Mouse (Mus musculus) limb, embryonic 15.5 days (tissue): Measurements from ENCODE around the gene Zfp65. TPM values are rescaled to one million over a fixed set of nuclear protein-coding genes. Genes with fewer than 3 reads are reported as not detected.
"Not testable (repeated sequence)": the region's sequence is repeated elsewhere in the genome, so short reads cannot be mapped to it uniquely, and the experiment has no call there.

Source experiments
- ATAC-seq: fragments of 200-750 bp; cut with Nextera tagmentation; 2 replicates; pipeline ENCODE4 v1.8.0; 2017; ENCODE audit warnings: low read depth, moderate TSS enrichment; ENCODE audit not compliant: insufficient number of reproducible peaks, low FRiP score, low TSS enrichment
- H3K27ac ChIP-seq: fragments of 300-500 bp; sonication (generic); 2 replicates; pipeline ENCODE4 v1.5.1; 2015; ENCODE audit warnings: moderate library complexity, mild to moderate bottlenecking, inconsistent platforms
- H3K27me3 ChIP-seq: fragments of 300-500 bp; sonication (generic); 2 replicates; pipeline ENCODE4 v1.6.1; 2015; ENCODE audit warnings: inconsistent platforms
- H3K36me3 ChIP-seq: fragments of 300-500 bp; sonication (generic); 2 replicates; pipeline ENCODE4 v1.6.1; 2015; ENCODE audit warnings: inconsistent platforms
- H3K4me1 ChIP-seq: fragments of 300-500 bp; sonication (generic); 2 replicates; pipeline ENCODE4 v1.6.1; 2015; ENCODE audit warnings: inconsistent platforms
- H3K4me2 ChIP-seq: fragments of 300-500 bp; sonication (generic); 2 replicates; pipeline ENCODE4 v1.6.1; 2015; ENCODE audit warnings: mild to moderate bottlenecking, inconsistent platforms
- H3K4me3 ChIP-seq: fragments of 300-500 bp; sonication (generic); 2 replicates; pipeline ENCODE4 v1.5.1; 2015; ENCODE audit warnings: mild to moderate bottlenecking, inconsistent platforms
- H3K9ac ChIP-seq: fragments of 300-500 bp; sonication (generic); 2 replicates; pipeline ENCODE4 v1.6.1; 2015; ENCODE audit warnings: inconsistent platforms
- H3K9me3 ChIP-seq: fragments of 300-500 bp; sonication (generic); 2 replicates; pipeline ENCODE4 v1.6.1; 2016; ENCODE audit warnings: inconsistent platforms
- WGBS: fragments of 180-500 bp; shearing (Covaris S2); methylation state at CpG from one replicate; pipeline ENCODE4 v1.1.7; 2015; 5-methylcytosine and 5-hydroxymethylcytosine counted together
- polyA plus RNA-seq: library from polyadenylated mRNA; unstranded; fragments of >200 nt; fragmentation: Nextera tagmentation; extraction: Ambion mirVana; gene quantifications from 2 replicates; pipeline ENCODE4 v1.2.1, GENCODE M21; 2015

The Zfp65 gene
- polyA plus RNA-seq, 1 experiment from 2014 or later: 6.4 TPM

GRCm38 (mm10) chr13:67723848-67724479 lies 5.0 kb downstream of the Zfp65 start:
- ATAC-seq: peak; percentile 91

GRCm38 (mm10) chr13:67686971-67687370 lies 42.0 kb downstream of the Zfp65 start, which contains the start of gene Zfp738:
TSS of gene Zfp738 (minus strand) at chr13:67687071.
- no peak for ATAC-seq
- no peak within 1 kb of the TSS for H3K4me2 ChIP-seq
- WGBS: 82% methylated on average over 4 of the region's 4 CpGs
- no peaks in the 10 kb centered on the region for H3K27me3 ChIP-seq
- H3K27ac ChIP-seq: no peak within 1 kb of the TSS
- H3K4me1 ChIP-seq: no peaks in the 10 kb centered on the region; the same call in 1 of the 2 replicates
- no peaks in the 10 kb centered on the region for H3K36me3 ChIP-seq
- H3K4me3 ChIP-seq: no peak within 1 kb of the TSS
- H3K9ac ChIP-seq: no peak within 1 kb of the TSS
- H3K9me3 ChIP-seq: no peaks in the 10 kb centered on the region

More at GRCm38 (mm10) chr13:67723848-67724479, 5.0 kb downstream of the Zfp65 start:
- Histone ChIP-seq H3K9me3 (no peaks in the 10 kb centered on the region), H3K4me3 (peak overlapping the region; percentile 84), H3K27me3 (no peaks in the 10 kb centered on the region), H3K9ac (peak overlapping the region; percentile 77), H3K4me1 (peaks cover 3% of the 10 kb centered on the region), H3K36me3 (no peaks in the 10 kb centered on the region), H3K4me2 (peak overlapping the region; percentile 61), H3K27ac (peak overlapping the region; percentile 71)
- WGBS: 0% methylated on average over 17 of the region's 17 CpGs

GRCm38 (mm10) chr13:67683841-67684240 lies 45.1 kb downstream of the Zfp65 start:
- H3K9ac ChIP-seq, H3K27ac ChIP-seq: not testable (repeated sequence)

GRCm38 (mm10) chr13:67682959-67683735 lies 45.8 kb downstream of the Zfp65 start:
- H3K4me3 ChIP-seq: peak overlapping the region; percentile 67
- H3K9ac ChIP-seq: peak overlapping the region; percentile 68
- WGBS: 13% methylated on average over 16 of the region's 16 CpGs
- H3K27ac ChIP-seq: peak overlapping the region; percentile 50; the same call in 1 of the 2 replicates
- H3K9me3 ChIP-seq, H3K4me1 ChIP-seq, H3K27me3 ChIP-seq, H3K36me3 ChIP-seq: not testable (repeated sequence)
- peak; percentile 97 for ATAC-seq
- peak overlapping the region; percentile 64 for H3K4me2 ChIP-seq

More at GRCm38 (mm10) chr13:67683841-67684240, 45.1 kb downstream of the Zfp65 start:
- Histone ChIP-seq H3K4me3 (peak overlapping the region; percentile 67), H3K4me2 (peak overlapping the region; percentile 64)
- not testable (repeated sequence) for H3K27me3 ChIP-seq, H3K36me3 ChIP-seq, ATAC-seq, H3K4me1 ChIP-seq, H3K9me3 ChIP-seq
- WGBS: 76% methylated on average over 2 of the region's 2 CpGs

- no peaks in the 10 kb centered on the region for H3K27me3 ChIP-seq
- H3K4me3 ChIP-seq: no peak overlapping the region
- 91% methylated on average over 2 of the region's 2 CpGs for WGBS
- no peaks in the 10 kb centered on the region for H3K4me1 ChIP-seq
- no peak overlapping the region for H3K4me2 ChIP-seq
- no peaks in the 10 kb centered on the region for H3K9me3 ChIP-seq
- ATAC-seq: no peak
- H3K9ac ChIP-seq: no peak overlapping the region
- H3K27ac ChIP-seq: no peak overlapping the region
- H3K36me3 ChIP-seq: peaks cover 5% of the 10 kb centered on the region
Observed at GRCm38 (mm10) chr13:67674902-67675301, 54.1 kb downstream of the Zfp65 start.

Other genes starting within 250 kb of the Zfp65 start
- gene Zfp874b, start 244.9 kb downstream of the Zfp65 start, polyA plus RNA-seq: 2.9 and 4.7 TPM in 2 replicates
- gene Zfp58, start 228.6 kb downstream of the Zfp65 start, polyA plus RNA-seq: 16.2 and 17.0 TPM in 2 replicates
- 0.25 TPM in 1 of 2 replicates, not detected in the other for gene Gm26965, start 203.0 kb downstream of the Zfp65 start, polyA plus RNA-seq
- gene Zfp87, start 203.0 kb downstream of the Zfp65 start, polyA plus RNA-seq: 23.6 and 27.2 TPM in 2 replicates
- 11.0 and 12.6 TPM in 2 replicates for gene Zfp748, start 175.3 kb downstream of the Zfp65 start, polyA plus RNA-seq
- 3.8 and 4.6 TPM in 2 replicates for gene Zfp729b, start 119.5 kb downstream of the Zfp65 start, polyA plus RNA-seq
- gene Gm49345, start 91.4 kb downstream of the Zfp65 start, polyA plus RNA-seq: 0.56 TPM in 1 of 2 replicates, not detected in the other
- gene Zfp729a, start 91.4 kb downstream of the Zfp65 start, polyA plus RNA-seq: 2.1 and 3.2 TPM in 2 replicates
- 10.0 and 10.2 TPM in 2 replicates for gene Zfp738, start 42.1 kb downstream of the Zfp65 start, polyA plus RNA-seq
- gene Zfp85, start 26.1 kb upstream of the Zfp65 start, polyA plus RNA-seq: 5.4 and 6.7 TPM in 2 replicates
- gene Zfp493, start 50.5 kb upstream of the Zfp65 start, polyA plus RNA-seq: 1.8 and 2.0 TPM in 2 replicates
- gene Zfp273, start 84.6 kb upstream of the Zfp65 start, polyA plus RNA-seq: 7.2 and 8.2 TPM in 2 replicates
- 3.5 and 4.0 TPM in 2 replicates for gene Gm10037, start 101.9 kb upstream of the Zfp65 start, polyA plus RNA-seq
- gene BC048507, start 134.2 kb upstream of the Zfp65 start, polyA plus RNA-seq: not detected in 2 replicates